Mouse (Mus musculus): ENCODE results near the gene Cgn. TPM values are rescaled to one million over a fixed set of nuclear protein-coding genes. Genes with fewer than 3 reads are reported as not detected.

Gene Cgn
- total and polyA plus RNA-seq, 3 experiments = 0.04 to 1.1 (median 0.17) TPM

DNA sequence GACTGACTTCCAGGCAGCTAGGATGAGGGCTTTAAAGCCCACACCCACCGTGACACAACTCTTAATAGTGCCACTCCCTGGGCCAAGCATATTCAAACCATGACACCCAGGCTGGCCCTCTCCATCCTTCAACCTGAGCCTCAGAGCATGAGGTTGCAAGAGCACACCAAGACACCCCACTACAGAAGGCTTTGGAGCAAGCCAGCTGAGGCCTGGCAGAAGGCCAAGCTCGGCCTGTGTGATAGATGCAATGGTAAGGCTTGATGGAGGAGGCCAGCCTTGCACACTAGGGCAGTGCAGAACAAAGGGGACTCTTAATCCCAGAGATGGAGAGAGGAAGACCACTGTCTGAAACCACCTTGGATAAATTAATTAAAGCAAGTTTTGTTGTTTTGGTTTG lies 3.2 kb upstream of the Cgn start:
- Histone ChIP-seq H3K4me1 (ENCODE audit: control insufficient read depth in 1 of 2, insufficient read depth in 2 of 2) (peaks cover 4 to 9% of the 10 kb centered on the region in 2 experiments; a peak in 3 of 4 replicates), H3K27me3 (replicated peaks) (peaks cover 64% of the 10 kb centered on the region), H3K4me2 (ENCODE audit: insufficient read depth, low read depth, poor library complexity, severe bottlenecking) (no peak overlapping the region), H3K9me3 (replicated peaks; ENCODE audit: low read length) (peaks cover 9% of the 10 kb centered on the region), H3K36me3 (replicated peaks in 1 of 2; ENCODE audit: control insufficient read depth in 1 of 2, insufficient read depth in 1 of 2, low read length in 1 of 2) (no peaks in the 10 kb centered on the region), H3K4me3 (replicated peaks in 1 of 3; ENCODE audit: low read depth in 2 of 3, low read length in 2 of 3, poor library complexity in 1 of 3) (no peak overlapping the region), H3K79me2 (replicated peaks; ENCODE audit: control insufficient read depth, extremely low read depth, insufficient read depth, poor library complexity, severe bottlenecking) (no peaks in the 10 kb centered on the region), H3K9ac (ENCODE audit: insufficient read depth, low read depth) (no peak overlapping the region), H3K27ac (ENCODE audit: insufficient read depth, low read depth) (no peak overlapping the region)
- dilution Hi-C loops (cut with MboI; ENCODE audit: extremely low pct_ligation_motif_present, extremely low pct_unique_long_range_greater_than_20kb, low sequenced_read_pairs) = no loop called here
- in situ Hi-C loops (cut with MboI; ENCODE audit: low pct_ligation_motif_present, low pct_unique_long_range_greater_than_20kb, low sequenced_read_pairs) = no loop called here
- DNase-seq (ENCODE audit: extremely low read depth) = no peak
- TF ChIP-seq IRF4 (IDR thresholded peaks at IDR 0.05; ENCODE audit: low read depth, low read length) = no peak
- TF ChIP-seq MAZ (IDR thresholded peaks at IDR 0.05; ENCODE audit: low read depth, low read length) = no peak
- TF ChIP-seq E2F4 (IDR thresholded peaks at IDR 0.05; ENCODE audit: insufficient replicate concordance, low read depth, low read length) = no peak
- no peak for TF ChIP-seq ZKSCAN1 (IDR thresholded peaks at IDR 0.05; ENCODE audit: borderline replicate concordance, low read depth, low read length)
- TF ChIP-seq GABPA (IDR thresholded peaks at IDR 0.05; ENCODE audit: insufficient replicate concordance, low read depth, low read length) = no peak
- TF ChIP-seq NELFE (IDR thresholded peaks at IDR 0.05; ENCODE audit: low read depth, low read length) = no peak
- TF ChIP-seq HCFC1 (IDR thresholded peaks at IDR 0.05; ENCODE audit: low read depth, low read length) = no peak

DNA sequence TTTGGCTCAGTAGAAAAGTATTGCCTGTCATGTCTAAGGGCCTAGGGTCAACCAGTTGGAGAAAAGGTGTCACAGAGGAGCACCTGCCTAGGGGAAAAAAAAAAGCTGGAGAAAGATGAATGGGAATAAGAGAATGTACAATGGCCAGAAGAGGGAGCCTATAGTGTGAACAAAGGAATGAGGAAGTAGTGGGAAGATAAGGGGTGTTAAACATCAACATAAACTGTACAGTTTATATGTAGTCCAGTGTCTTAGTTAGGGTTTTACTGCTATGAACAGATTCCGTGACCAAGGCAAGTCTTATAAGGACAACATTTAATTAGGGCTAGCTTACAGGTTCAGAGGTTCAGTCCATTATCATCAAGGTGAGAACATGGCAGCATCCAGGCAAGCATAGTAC lies 2.8 kb upstream of the Cgn start:
- DNase-seq (ENCODE audit: extremely low read depth) = no peak

GRCm38 (mm10) chr3:94787122-94787780 lies 959 bp upstream of the Cgn start:
- in situ Hi-C loops (cut with MboI; ENCODE audit: low pct_ligation_motif_present, low pct_unique_long_range_greater_than_20kb, low sequenced_read_pairs) (no loop called here), dilution Hi-C loops (cut with MboI; ENCODE audit: extremely low pct_ligation_motif_present, extremely low pct_unique_long_range_greater_than_20kb, low sequenced_read_pairs) (no loop called here)
- TF ChIP-seq TCF12 (IDR thresholded peaks at IDR 0.05; ENCODE audit: low read depth, low read length) (no peak), MAZ (IDR thresholded peaks at IDR 0.05; ENCODE audit: low read depth, low read length) (no peak), UBTF (IDR thresholded peaks at IDR 0.05; ENCODE audit: low read depth, low read length) (no peak), CHD2 (IDR thresholded peaks at IDR 0.05; ENCODE audit: low read length) (no peak), MXI1 (IDR thresholded peaks at IDR 0.05; ENCODE audit: low read depth, low read length) (no peak), TBP (conservative IDR thresholded peaks at IDR 0.05; ENCODE audit: low read depth, low read length) (no peak), MAX (IDR thresholded peaks at IDR 0.05; ENCODE audit: low read length) (no peak), NELFE (IDR thresholded peaks at IDR 0.05; ENCODE audit: low read depth, low read length) (no peak), POLR2AphosphoS2 (IDR thresholded peaks at IDR 0.05; ENCODE audit: low read depth, low read length) (no peak), CTCF (conservative IDR thresholded peaks at IDR 0.05 in 1 of 2, IDR thresholded peaks at IDR 0.05 in 1 of 2; ENCODE audit: low read depth in 2 of 2, low read length in 2 of 2) (no peak), IRF4 (IDR thresholded peaks at IDR 0.05; ENCODE audit: low read depth, low read length) (no peak)
- peak overlapping the region; percentile 79; the same call in 1 of the 2 replicates for H3K4me2 ChIP-seq (ENCODE audit: insufficient read depth, low read depth, poor library complexity, severe bottlenecking)
- no peak for DNase-seq (ENCODE audit: extremely low read depth)
- peaks cover 74% of the 10 kb centered on the region for H3K27me3 ChIP-seq (replicated peaks)
- H3K9me3 ChIP-seq (replicated peaks; ENCODE audit: low read length) = peaks cover 9% of the 10 kb centered on the region
- H3K4me1 ChIP-seq (ENCODE audit: control insufficient read depth in 1 of 2, insufficient read depth in 2 of 2) = peaks cover 4 to 9% of the 10 kb centered on the region in 2 experiments; a peak in 3 of 4 replicates
- H3K36me3 ChIP-seq (replicated peaks in 1 of 2; ENCODE audit: control insufficient read depth in 1 of 2, insufficient read depth in 1 of 2, low read length in 1 of 2) = no peaks in the 10 kb centered on the region
- no peak overlapping the region for H3K4me3 ChIP-seq (replicated peaks in 1 of 3; ENCODE audit: low read depth in 2 of 3, low read length in 2 of 3, poor library complexity in 1 of 3)
- H3K27ac ChIP-seq (ENCODE audit: insufficient read depth, low read depth) = no peak overlapping the region
- no peak overlapping the region for H3K9ac ChIP-seq (ENCODE audit: insufficient read depth, low read depth)
- H3K79me2 ChIP-seq (replicated peaks; ENCODE audit: control insufficient read depth, extremely low read depth, insufficient read depth, poor library complexity, severe bottlenecking) = no peaks in the 10 kb centered on the region

More for the DNA sequence above, 2.8 kb upstream of the Cgn start:
- no peak overlapping the region for H3K4me3 ChIP-seq (replicated peaks in 1 of 3; ENCODE audit: low read depth in 2 of 3, low read length in 2 of 3, poor library complexity in 1 of 3)
- H3K27me3 ChIP-seq (replicated peaks) = peaks cover 66% of the 10 kb centered on the region
- H3K9me3 ChIP-seq (replicated peaks; ENCODE audit: low read length) = peaks cover 9% of the 10 kb centered on the region
- no peak overlapping the region for H3K27ac ChIP-seq (ENCODE audit: insufficient read depth, low read depth)
- dilution Hi-C loops (cut with MboI; ENCODE audit: extremely low pct_ligation_motif_present, extremely low pct_unique_long_range_greater_than_20kb, low sequenced_read_pairs) = no loop called here
- H3K4me1 ChIP-seq (ENCODE audit: control insufficient read depth in 1 of 2, insufficient read depth in 2 of 2) = peaks cover 4 to 9% of the 10 kb centered on the region in 2 experiments; a peak in 3 of 4 replicates
- in situ Hi-C loops (cut with MboI; ENCODE audit: low pct_ligation_motif_present, low pct_unique_long_range_greater_than_20kb, low sequenced_read_pairs) = no loop called here
- no peaks in the 10 kb centered on the region for H3K36me3 ChIP-seq (replicated peaks in 1 of 2; ENCODE audit: control insufficient read depth in 1 of 2, insufficient read depth in 1 of 2, low read length in 1 of 2)
- H3K4me2 ChIP-seq (ENCODE audit: insufficient read depth, low read depth, poor library complexity, severe bottlenecking) = no peak overlapping the region
- no peak for TF ChIP-seq RCOR1 (conservative IDR thresholded peaks at IDR 0.05; ENCODE audit: low read depth, low read length)
- TF ChIP-seq TBP (conservative IDR thresholded peaks at IDR 0.05; ENCODE audit: low read depth, low read length) = no peak
- no peak overlapping the region for H3K9ac ChIP-seq (ENCODE audit: insufficient read depth, low read depth)
- H3K79me2 ChIP-seq (replicated peaks; ENCODE audit: control insufficient read depth, extremely low read depth, insufficient read depth, poor library complexity, severe bottlenecking) = no peaks in the 10 kb centered on the region

Measured in CH12.LX (cell line).